Mouse (Mus musculus) 416B (cell line): ENCODE data around the gene Tmem178b.

Source experiments
- DNase-seq: peaks from one replicate; pipeline ENCODE4 v3.0.0; 2011; ENCODE audit warnings: low read depth

The Tmem178b gene

GRCm38 (mm10) chr6:40015711-40016460 is 142.8 kb downstream of the Tmem178b start:
- no peak for DNase-seq

GRCm38 (mm10) chr6:40019396-40019795 is 146.3 kb downstream of the Tmem178b start:
- DNase-seq = no peak

- no peak for DNase-seq
Observed at GRCm38 (mm10) chr6:40023592-40024335, 150.7 kb downstream of the Tmem178b start.

GRCm38 (mm10) chr6:40024336-40024934 is 151.4 kb downstream of the Tmem178b start:
- no peak for DNase-seq

DNA sequence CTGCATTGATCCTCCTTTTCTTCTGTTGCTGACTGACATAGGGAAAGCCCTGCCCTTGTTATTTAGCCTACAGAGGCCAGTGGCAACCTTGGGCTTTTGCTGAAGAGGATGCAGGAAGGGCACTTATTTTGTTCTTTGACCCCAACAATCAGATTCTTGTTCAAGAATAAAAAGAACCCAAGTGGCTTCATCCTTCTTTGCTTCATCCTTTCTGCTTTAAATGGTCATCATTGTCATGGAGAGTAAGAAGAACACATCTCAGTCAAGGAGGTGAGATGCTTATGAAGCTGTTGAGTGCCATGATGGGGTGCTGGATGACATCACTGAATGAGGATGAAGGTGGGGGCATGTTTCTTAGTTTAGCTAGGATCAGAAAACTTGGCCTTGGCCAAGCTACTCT is 159.8 kb downstream of the Tmem178b start:
- DNase-seq = no peak

- DNase-seq = no peak
Observed at GRCm38 (mm10) chr6:40033935-40034334, 160.9 kb downstream of the Tmem178b start.

GRCm38 (mm10) chr6:40048969-40049908 is 176.2 kb downstream of the Tmem178b start:
- peak; percentile 0 for DNase-seq

DNA sequence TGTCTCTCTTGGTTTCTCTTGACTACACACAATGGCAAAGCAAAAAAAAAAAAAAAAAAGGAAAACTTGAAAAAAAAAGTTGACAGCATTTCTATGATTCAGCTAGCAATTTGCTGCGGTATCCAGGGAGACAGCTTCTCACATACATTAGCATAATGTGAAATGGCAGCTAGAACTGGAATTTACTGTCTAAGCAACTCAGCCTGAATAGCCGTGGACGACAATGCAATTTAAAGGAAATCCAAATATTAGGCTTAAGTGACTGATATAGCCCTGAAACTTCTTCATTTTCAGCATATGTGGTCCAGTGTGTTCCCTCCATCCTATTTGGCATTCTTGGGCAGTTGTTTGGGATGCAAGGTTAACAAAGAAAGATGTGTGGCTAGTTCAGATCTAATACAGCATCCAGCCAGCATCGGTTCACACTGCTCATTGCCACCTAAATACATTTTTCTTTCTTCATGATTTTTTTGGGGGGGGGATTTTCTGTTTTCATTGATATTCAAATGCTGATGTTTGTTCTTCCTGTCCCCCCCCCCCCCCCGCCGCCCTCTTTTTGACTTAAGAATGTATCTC is 176.9 kb downstream of the Tmem178b start:
- DNase-seq = no peak

DNA sequence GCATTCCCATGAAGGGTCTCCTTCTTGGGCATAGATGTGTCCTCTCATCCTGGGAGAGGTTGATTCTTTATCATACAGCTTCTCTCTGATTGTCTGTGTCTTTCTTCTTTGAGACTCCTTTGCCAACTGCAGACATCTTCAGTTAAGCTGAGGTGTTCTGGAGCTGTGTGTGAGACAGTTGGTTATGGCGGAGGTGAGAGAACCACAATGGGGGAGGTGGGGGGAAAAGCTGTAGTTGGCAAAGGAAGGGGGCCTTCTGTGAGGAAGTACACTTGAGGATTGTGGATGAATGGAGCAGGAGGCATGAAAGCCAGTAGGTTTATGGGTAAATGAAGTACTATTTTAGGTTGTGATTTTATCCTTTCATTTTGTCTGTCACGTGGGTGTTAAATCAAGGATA is 178.6 kb downstream of the Tmem178b start:
- no peak for DNase-seq

DNA sequence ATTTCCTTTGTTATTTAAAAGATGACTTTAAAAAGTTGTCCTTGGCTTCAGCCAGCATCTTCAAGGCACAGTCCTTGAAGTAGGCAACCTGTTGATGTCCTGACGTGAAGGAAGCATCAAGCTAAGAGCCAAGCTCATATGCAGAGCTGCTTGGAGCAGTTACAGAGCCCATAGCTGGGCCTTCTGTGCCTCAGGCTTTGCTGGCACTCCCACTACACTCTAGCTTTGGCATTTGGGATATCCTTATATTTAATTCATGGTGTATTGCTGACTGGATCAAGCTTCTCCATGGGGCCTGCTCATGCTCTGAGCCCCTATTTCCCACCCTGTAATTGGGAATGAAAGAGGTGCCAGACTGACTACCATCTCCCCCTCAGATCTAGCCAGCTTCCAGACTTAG is 179.5 kb downstream of the Tmem178b start:
- DNase-seq = no peak

DNA sequence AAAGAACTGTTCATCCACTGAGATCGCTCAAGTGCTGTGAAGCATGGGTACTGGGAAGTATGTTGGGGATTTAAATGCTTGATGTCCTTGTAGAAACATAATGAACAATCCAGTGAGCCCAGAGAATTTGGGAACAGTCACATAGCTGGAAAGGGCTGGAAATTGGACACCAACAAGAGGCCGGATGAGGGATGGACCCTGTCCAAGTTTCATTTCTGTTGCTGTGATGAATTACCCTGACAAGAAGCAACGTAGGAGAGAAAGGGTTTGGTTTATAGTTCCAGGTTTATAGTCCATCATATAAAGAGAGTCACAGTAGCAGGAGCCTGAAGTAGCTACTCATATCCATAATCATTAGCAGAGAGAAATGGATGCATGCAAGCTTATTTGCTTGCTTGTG is 186.4 kb downstream of the Tmem178b start:
- no peak for DNase-seq

DNA sequence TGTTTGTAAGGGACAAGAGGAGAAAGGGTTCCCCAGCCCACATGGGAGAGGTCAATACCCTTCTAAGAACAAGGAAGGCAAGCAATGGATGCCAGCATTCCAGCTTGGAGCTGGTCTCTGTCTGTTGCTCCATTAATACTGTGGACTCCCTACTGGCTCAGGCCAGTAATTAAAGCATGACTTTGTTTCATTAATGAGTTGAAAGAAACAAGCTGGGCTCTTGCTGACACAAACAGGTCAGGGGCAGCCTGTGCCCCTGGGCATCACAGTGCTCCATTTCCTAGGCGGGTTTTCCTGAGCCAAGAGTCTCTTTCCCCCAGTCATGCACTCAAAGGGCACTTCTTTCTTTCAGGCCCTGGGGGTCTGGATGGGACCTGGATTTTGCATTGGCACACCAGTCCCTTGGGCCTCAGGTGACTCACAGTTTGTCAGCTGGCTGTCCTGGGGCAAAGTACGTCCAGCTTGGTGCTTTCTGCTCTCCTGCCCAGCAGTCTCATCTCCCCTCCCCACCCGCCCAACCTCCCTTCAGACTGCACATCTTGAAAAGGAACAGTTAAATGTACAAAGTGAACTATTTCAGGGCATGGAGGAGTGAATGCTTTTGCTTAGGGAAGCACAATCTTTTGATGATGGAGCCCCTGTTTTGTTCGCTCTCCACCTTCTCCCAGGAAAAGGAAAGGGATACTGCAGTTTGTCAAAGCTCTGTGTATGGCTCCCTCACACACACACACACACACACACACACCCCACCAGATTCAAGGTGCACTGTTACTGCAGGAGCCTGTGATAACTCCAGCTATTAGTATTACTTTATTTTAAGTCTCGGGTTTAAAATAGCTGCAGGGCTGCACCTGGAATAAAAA is 188.5 kb downstream of the Tmem178b start:
- DNase-seq = no peak

DNA sequence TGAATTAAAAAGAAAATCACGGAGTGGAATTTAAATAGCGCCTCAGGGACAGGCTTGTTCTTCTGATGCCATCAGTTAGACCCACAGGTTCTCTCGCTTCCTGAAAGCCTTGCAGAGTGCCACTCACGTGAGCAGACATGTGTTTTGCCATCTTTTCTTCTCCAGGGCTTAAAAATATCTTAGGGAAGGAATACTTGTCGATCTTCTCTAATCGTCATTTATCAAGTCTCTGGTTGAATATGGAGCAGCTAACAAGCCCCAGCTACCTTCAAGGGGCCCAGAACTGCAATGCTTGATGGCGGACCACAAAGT is 189.1 kb downstream of the Tmem178b start:
- DNase-seq = no peak

GRCm38 (mm10) chr6:40063438-40063837 is 190.4 kb downstream of the Tmem178b start:
- DNase-seq = no peak

GRCm38 (mm10) chr6:40063899-40064298 is 190.8 kb downstream of the Tmem178b start:
- no peak for DNase-seq

GRCm38 (mm10) chr6:40064342-40064741 is 191.3 kb downstream of the Tmem178b start:
- DNase-seq = no peak

DNA sequence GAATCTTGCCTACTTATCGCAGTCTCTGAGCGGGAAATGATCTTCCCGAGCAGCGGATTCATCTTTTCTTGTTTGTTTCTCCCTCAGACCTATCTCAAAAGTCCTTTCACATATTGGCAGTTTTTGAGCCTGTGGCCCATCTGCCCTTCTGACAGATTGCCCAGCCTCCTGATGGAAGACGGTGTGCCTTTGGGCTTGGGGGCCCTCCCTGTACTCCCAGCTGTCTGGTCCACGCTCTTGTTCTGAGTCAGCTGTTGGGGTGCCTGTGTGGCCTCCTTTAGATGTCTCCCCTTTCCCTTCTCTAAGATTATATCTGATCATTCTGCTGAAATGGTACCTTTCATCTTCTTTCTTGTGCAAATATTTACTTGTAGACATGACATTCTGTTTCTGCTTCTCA is 195.4 kb downstream of the Tmem178b start:
- no peak for DNase-seq

GRCm38 (mm10) chr6:40071007-40071406 is 197.9 kb downstream of the Tmem178b start:
- DNase-seq = no peak

GRCm38 (mm10) chr6:40076089-40076488 is 203.0 kb downstream of the Tmem178b start:
- DNase-seq = no peak

GRCm38 (mm10) chr6:40076670-40077313 is 203.7 kb downstream of the Tmem178b start:
- DNase-seq = no peak
